Mouse (Mus musculus): ENCODE results near the gene Lce1h. TPM values are rescaled to one million over a fixed set of nuclear protein-coding genes. Genes with fewer than 3 reads are reported as not detected.

Gene Lce1h
- total RNA-seq (2014; rRNA removed), result not detected in 2 replicates
- polyA plus RNA-seq (2015; fragmentation: Nextera tagmentation; extraction: Ambion mirVana), result not detected in 2 replicates

DNA sequence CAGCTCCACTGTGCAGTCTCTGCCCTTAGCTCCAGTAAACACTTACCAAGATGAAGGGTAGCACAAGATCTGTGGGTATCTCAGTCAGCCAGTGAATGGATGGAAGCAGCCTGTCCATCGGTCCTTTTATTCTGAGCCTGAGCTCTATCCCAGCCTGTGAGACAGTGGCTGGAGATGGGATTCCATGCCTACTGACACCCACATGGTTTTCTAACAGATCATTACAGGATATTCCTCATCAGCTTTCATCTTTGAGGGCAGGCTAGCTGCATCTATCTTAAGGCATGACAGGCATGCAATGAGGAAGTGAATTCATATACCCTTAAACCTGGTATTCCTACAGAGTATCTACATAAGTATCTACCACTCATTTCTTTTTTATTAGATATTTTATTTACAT lies at the start of gene Lce1h:
Gene Lce1h (minus strand): TSS at position 101 of the 400 bp plus-strand sequence.
- Histone ChIP-seq H3K9me3 (ENCODE audit: low read length) (no peaks in the 10 kb centered on the region), H3K27ac (ENCODE audit: low read depth, low read length) (no peak within 1 kb of the TSS), H3K4me1 (ENCODE audit: insufficient read depth) (no peaks in the 10 kb centered on the region), H3K36me3 (ENCODE audit: insufficient read depth) (no peaks in the 10 kb centered on the region), H3K4me3 (ENCODE audit: low read depth, low read length) (no peak within 1 kb of the TSS), H3K9ac (no peak within 1 kb of the TSS), H3K27me3 (ENCODE audit: insufficient read depth, low read length) (no peaks in the 10 kb centered on the region), H3K4me2 (ENCODE audit: low read depth) (no peak within 1 kb of the TSS)
- no peak for DNase-seq
- 97% methylated on average over 1 of the region's 1 CpGs for WGBS
- no peak for TF ChIP-seq CTCF (IDR thresholded peaks at IDR 0.05; ENCODE audit: low read depth)
- ATAC-seq, result no peak

DNA sequence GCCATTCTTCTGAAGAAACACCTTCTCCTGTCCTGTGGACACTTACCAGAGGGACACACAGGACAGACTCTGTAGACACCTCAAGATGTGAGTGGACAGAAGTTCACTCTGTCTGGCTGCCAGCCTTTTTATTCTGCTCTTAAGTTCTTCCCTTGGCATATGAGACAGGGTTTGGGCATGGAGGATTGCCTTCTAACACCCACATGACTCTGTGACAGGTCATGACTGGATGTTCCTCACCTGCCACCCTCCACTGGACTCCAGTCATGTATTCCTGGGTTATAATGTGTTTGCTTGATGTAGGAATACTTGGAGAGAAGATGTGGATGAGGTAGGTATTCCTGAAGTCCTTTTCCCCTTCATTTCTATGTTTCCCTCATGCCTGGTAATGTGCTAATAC lies 42.9 kb upstream of the Lce1h start, which contains the start of gene Lce1k:
Gene Lce1k (minus strand): TSS at position 101 of the 400 bp plus-strand sequence.
- Histone ChIP-seq H3K36me3 (ENCODE audit: insufficient read depth) (no peaks in the 10 kb centered on the region), H3K9me3 (ENCODE audit: low read length) (no peaks in the 10 kb centered on the region), H3K9ac (no peak within 1 kb of the TSS), H3K27ac (ENCODE audit: low read depth, low read length) (no peak within 1 kb of the TSS), H3K27me3 (ENCODE audit: insufficient read depth, low read length) (no peaks in the 10 kb centered on the region), H3K4me3 (ENCODE audit: low read depth, low read length) (no peak within 1 kb of the TSS), H3K4me1 (ENCODE audit: insufficient read depth) (no peaks in the 10 kb centered on the region), H3K4me2 (ENCODE audit: low read depth) (no peak within 1 kb of the TSS)
- ATAC-seq (no peak), DNase-seq (no peak)
- no peak for TF ChIP-seq CTCF (IDR thresholded peaks at IDR 0.05; ENCODE audit: low read depth)

DNA sequence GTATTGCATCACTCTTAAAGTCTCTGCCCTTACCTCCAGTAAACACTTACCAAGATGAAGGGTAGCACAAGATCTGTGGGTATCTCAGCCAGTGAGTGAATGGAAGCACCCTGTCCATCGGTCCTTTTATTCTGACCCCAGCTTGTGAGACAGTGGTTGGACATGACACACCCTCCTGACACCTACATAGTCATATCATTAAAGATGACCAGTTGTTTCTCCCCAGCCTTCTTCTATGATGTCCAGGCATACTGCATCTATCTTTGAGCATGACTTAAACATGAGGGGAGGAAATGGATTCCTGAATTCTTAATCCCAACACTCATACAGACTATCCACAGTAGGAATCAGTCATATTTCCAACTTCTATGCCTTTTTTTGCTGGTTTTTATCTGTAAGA lies 25.5 kb upstream of the Lce1h start, which contains the start of gene Lce1j:
Gene Lce1j (minus strand): TSS at position 101 of the 400 bp plus-strand sequence.
- Histone ChIP-seq H3K27me3 (ENCODE audit: insufficient read depth, low read length) (no peaks in the 10 kb centered on the region), H3K4me2 (ENCODE audit: low read depth) (no peak within 1 kb of the TSS), H3K9me3 (ENCODE audit: low read length) (no peaks in the 10 kb centered on the region), H3K36me3 (ENCODE audit: insufficient read depth) (no peaks in the 10 kb centered on the region), H3K4me1 (ENCODE audit: insufficient read depth) (no peaks in the 10 kb centered on the region), H3K9ac (no peak within 1 kb of the TSS), H3K27ac (ENCODE audit: low read depth, low read length) (no peak within 1 kb of the TSS), H3K4me3 (ENCODE audit: low read depth, low read length) (no peak within 1 kb of the TSS)
- DNase-seq, result no peak
- no peak for ATAC-seq
- no peak for TF ChIP-seq CTCF (IDR thresholded peaks at IDR 0.05; ENCODE audit: low read depth)
- WGBS, result 91% methylated on average over 1 of the region's 1 CpGs

DNA sequence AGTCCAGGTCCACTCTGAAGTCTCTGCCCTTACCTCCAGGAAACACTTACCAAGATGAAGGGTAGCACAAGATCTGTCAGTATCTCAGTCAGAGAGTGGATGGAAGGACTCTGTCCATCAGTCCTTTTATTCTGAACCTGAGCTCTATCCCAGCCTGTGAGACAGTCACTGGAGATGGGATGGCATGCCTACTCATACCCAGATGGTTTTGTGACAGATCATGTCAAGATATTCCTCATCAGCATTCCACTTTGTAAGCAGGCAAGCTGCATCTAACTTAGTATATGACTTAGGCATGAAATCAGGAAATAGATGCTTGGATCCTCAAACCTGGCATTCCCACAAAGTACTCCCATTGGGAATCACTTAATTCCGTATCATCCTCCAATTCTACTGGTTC lies 13.9 kb upstream of the Lce1h start, which contains the start of gene Lce1i:
Gene Lce1i (minus strand): TSS at position 101 of the 400 bp plus-strand sequence.
- Histone ChIP-seq H3K4me3 (ENCODE audit: low read depth, low read length) (no peak within 1 kb of the TSS), H3K27me3 (ENCODE audit: insufficient read depth, low read length) (no peaks in the 10 kb centered on the region), H3K4me1 (ENCODE audit: insufficient read depth) (no peaks in the 10 kb centered on the region), H3K4me2 (ENCODE audit: low read depth) (no peak within 1 kb of the TSS), H3K27ac (ENCODE audit: low read depth, low read length) (no peak within 1 kb of the TSS), H3K36me3 (ENCODE audit: insufficient read depth) (no peaks in the 10 kb centered on the region), H3K9me3 (ENCODE audit: low read length) (no peaks in the 10 kb centered on the region), H3K9ac (no peak within 1 kb of the TSS)
- ATAC-seq (no peak), DNase-seq (no peak)
- TF ChIP-seq CTCF (IDR thresholded peaks at IDR 0.05; ENCODE audit: low read depth), result no peak
- 89% methylated on average over 1 of the region's 1 CpGs for WGBS

DNA sequence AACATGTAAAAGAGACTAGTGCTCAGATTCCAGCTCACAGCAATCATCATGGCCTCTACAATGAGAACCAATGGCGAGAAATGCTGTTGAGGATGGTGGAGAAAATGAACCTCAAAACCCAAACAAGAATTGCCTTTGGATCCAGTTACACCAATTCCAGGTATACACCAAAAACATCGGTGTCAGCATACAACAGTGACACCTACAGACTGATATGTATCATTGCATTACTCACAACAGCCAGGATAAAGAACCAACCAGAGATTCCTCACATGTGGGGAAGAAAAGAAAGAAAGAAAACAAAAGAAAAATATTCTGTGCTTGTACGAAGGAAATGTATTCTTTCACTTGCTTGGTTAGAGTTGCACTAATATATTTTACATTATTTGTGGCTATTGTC lies 6.7 kb upstream of the Lce1h start:
- no peaks in the 10 kb centered on the region for H3K27me3 ChIP-seq (ENCODE audit: insufficient read depth, low read length)
- no peak overlapping the region for H3K27ac ChIP-seq (ENCODE audit: low read depth, low read length)
- DNase-seq, result no peak
- H3K36me3 ChIP-seq (ENCODE audit: insufficient read depth), result no peaks in the 10 kb centered on the region
- TF ChIP-seq CTCF (IDR thresholded peaks at IDR 0.05; ENCODE audit: low read depth), result peak; percentile 51
- H3K9me3 ChIP-seq (ENCODE audit: low read length), result no peaks in the 10 kb centered on the region
- no peak overlapping the region for H3K4me2 ChIP-seq (ENCODE audit: low read depth)
- no peaks in the 10 kb centered on the region for H3K4me1 ChIP-seq (ENCODE audit: insufficient read depth)
- no peak overlapping the region for H3K4me3 ChIP-seq (ENCODE audit: low read depth, low read length)
- WGBS, result 21% methylated on average over 3 of the region's 3 CpGs
- no peak overlapping the region for H3K9ac ChIP-seq
- ATAC-seq, result no peak

DNA sequence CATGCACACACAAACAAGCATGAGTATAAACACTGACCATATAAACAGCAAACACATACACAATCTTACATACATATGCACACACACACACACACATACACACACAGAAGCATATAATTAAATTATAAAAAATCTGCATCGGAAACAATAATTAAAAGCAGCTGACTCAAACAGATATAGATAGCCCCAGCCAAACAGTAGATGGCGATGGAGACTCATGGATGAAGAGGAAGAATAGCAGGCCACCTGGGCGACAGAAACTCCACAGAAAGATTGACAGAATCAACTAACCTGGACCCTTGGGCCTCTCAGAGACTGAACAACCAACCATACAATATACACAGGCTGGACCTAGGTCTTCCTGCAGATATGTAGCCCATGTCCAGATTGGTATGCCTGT lies 11.7 kb downstream of the Lce1h start:
- Histone ChIP-seq H3K4me3 (ENCODE audit: low read depth, low read length) (no peak overlapping the region), H3K27ac (ENCODE audit: low read depth, low read length) (no peak overlapping the region), H3K27me3 (ENCODE audit: insufficient read depth, low read length) (no peaks in the 10 kb centered on the region), H3K4me1 (ENCODE audit: insufficient read depth) (no peaks in the 10 kb centered on the region), H3K9me3 (ENCODE audit: low read length) (no peaks in the 10 kb centered on the region), H3K4me2 (ENCODE audit: low read depth) (no peak overlapping the region), H3K9ac (no peak overlapping the region), H3K36me3 (ENCODE audit: insufficient read depth) (no peaks in the 10 kb centered on the region)
- TF ChIP-seq CTCF (IDR thresholded peaks at IDR 0.05; ENCODE audit: low read depth), result 0 out of 2 replicates have a peak, but pooled peaks have one; percentile 21
- DNase-seq (no peak), ATAC-seq (no peak)
- WGBS, result 44% methylated on average over 3 of the region's 3 CpGs

DNA sequence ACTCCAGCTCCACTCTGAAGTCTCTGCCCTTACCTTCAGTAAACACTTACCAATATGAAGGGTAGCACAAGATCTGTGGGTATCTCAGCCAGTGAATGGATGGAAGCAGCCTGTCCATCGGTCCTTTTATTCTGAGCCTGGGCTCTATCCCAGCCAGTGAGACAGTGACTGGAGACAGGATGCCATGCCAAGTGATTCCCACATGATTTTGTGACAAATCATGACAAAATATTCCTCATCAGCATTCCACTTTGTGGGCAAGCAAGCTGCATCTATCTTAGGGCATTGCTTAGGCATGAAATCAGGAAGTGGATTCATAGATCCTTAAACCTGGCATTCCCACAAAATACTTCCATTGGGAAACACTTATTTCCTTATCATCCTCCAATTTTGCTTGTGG lies 12.6 kb downstream of the Lce1h start, which contains the start of gene Lce1g:
Gene Lce1g (minus strand): TSS at position 101 of the 400 bp plus-strand sequence.
- WGBS, result 90% methylated on average over 1 of the region's 1 CpGs
- Histone ChIP-seq H3K4me1 (ENCODE audit: insufficient read depth) (no peaks in the 10 kb centered on the region), H3K27me3 (ENCODE audit: insufficient read depth, low read length) (no peaks in the 10 kb centered on the region), H3K4me2 (ENCODE audit: low read depth) (no peak within 1 kb of the TSS), H3K27ac (ENCODE audit: low read depth, low read length) (no peak within 1 kb of the TSS), H3K36me3 (ENCODE audit: insufficient read depth) (no peaks in the 10 kb centered on the region), H3K9me3 (ENCODE audit: low read length) (no peaks in the 10 kb centered on the region), H3K9ac (no peak within 1 kb of the TSS), H3K4me3 (ENCODE audit: low read depth, low read length) (no peak within 1 kb of the TSS)
- ATAC-seq (no peak), DNase-seq (no peak)
- TF ChIP-seq CTCF (IDR thresholded peaks at IDR 0.05; ENCODE audit: low read depth), result no peak
